Mouse (Mus musculus): Measurements from ENCODE around the gene Tubgcp3. TPM values are rescaled to one million over a fixed set of nuclear protein-coding genes. Genes with fewer than 3 reads are reported as not detected.

The Tubgcp3 gene
- polyA plus RNA-seq, 1 experiment from 2014 or later: 50.4 TPM

DNA sequence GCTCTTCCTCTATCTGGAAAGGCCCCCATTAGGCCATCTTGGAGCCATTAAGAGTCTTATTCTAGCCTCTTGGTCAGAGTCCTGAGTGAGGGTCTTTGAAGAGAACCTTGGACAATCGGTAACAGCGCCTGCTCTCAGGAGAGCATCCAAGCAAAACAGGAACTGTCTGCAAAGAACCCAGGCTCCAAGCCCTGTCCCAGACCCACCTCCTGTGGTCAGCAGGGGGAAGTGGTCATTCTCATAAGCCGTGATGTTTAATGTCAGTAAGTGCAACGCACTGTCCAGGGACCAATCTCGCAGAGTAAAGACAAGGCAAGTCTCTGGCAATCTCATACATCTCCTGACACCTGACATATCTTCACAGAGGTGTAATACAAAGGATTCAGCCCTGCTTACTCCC lies 96.0 kb downstream of the Tubgcp3 start:
- WGBS: 87% methylated on average over 5 of the region's 5 CpGs
- Histone ChIP-seq H3K27ac (no peak overlapping the region), H3K36me3 (no peaks in the 10 kb centered on the region), H3K4me1 (no peaks in the 10 kb centered on the region), H3K27me3 (replicated peaks) (0 out of 2 replicates have a peak, but pooled peaks cover 6% of the 10 kb centered on the region), H3K9ac (no peak overlapping the region), H3K4me3 (no peak overlapping the region), H3K4me2 (replicated peaks) (no peak overlapping the region), H3K9me3 (no peaks in the 10 kb centered on the region)
- ATAC-seq (ENCODE audit: low FRiP score, low read depth): no peak

- no peak for ATAC-seq (ENCODE audit: low FRiP score, low read depth)
- Histone ChIP-seq H3K27me3 (replicated peaks) (0 out of 2 replicates have a peak, but pooled peaks cover 6% of the 10 kb centered on the region), H3K9ac (no peak within 1 kb of the TSS), H3K36me3 (no peaks in the 10 kb centered on the region), H3K9me3 (no peaks in the 10 kb centered on the region), H3K27ac (no peak within 1 kb of the TSS), H3K4me3 (no peak within 1 kb of the TSS), H3K4me2 (replicated peaks) (no peak within 1 kb of the TSS), H3K4me1 (no peaks in the 10 kb centered on the region)
- WGBS: 81% methylated on average over 14 of the region's 14 CpGs
Observed at GRCm38 (mm10) chr8:12572814-12573534, 99.1 kb downstream of the Tubgcp3 start, which contains the start of gene Spaca7. Gene Spaca7 (plus strand): TSS chr8:12573029.

DNA sequence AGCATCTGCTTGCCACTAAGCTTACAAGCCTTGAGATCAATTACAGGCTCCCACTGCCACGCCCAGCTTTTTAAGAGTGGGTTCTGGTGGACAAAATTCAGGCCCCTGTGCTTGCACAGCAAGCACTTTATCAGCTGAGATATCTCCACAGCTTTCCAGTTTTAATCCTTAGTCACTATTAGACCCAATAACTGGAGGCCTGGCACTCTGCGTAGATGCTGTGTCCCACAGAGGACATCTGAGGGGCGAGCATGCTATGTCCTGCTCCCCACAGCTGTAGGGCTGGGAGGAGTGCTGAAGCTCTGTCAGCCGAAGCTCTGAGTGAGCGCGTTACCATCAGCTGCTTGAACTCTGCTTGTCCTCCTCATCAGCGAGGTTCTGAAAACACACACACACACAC lies 105.5 kb downstream of the Tubgcp3 start:
- H3K9ac ChIP-seq: no peak overlapping the region
- peaks cover 17% of the 10 kb centered on the region for H3K27me3 ChIP-seq (replicated peaks)
- no peak overlapping the region for H3K4me2 ChIP-seq (replicated peaks)
- no peak overlapping the region for H3K27ac ChIP-seq
- no peaks in the 10 kb centered on the region for H3K4me1 ChIP-seq
- WGBS: 54% methylated on average over 7 of the region's 7 CpGs
- no peaks in the 10 kb centered on the region for H3K9me3 ChIP-seq
- ATAC-seq (ENCODE audit: low FRiP score, low read depth): no peak
- no peaks in the 10 kb centered on the region for H3K36me3 ChIP-seq
- H3K4me3 ChIP-seq: no peak overlapping the region

- no peak overlapping the region for H3K4me3 ChIP-seq
- no peak overlapping the region for H3K9ac ChIP-seq
- no peaks in the 10 kb centered on the region for H3K36me3 ChIP-seq
- no peaks in the 10 kb centered on the region for H3K9me3 ChIP-seq
- no peak for ATAC-seq (ENCODE audit: low FRiP score, low read depth)
- no peak overlapping the region for H3K4me2 ChIP-seq (replicated peaks)
- H3K27ac ChIP-seq: no peak overlapping the region
- no peaks in the 10 kb centered on the region for H3K4me1 ChIP-seq
- H3K27me3 ChIP-seq (replicated peaks): peaks cover 23% of the 10 kb centered on the region
- WGBS: 61% methylated on average over 10 of the region's 10 CpGs
Observed at GRCm38 (mm10) chr8:12565488-12565887, 106.6 kb downstream of the Tubgcp3 start.

- Histone ChIP-seq H3K4me3 (no peak overlapping the region), H3K4me1 (no peaks in the 10 kb centered on the region), H3K9ac (no peak overlapping the region), H3K27ac (no peak overlapping the region), H3K4me2 (replicated peaks) (no peak overlapping the region), H3K27me3 (replicated peaks) (peaks cover 35% of the 10 kb centered on the region), H3K9me3 (no peaks in the 10 kb centered on the region), H3K36me3 (no peaks in the 10 kb centered on the region)
- ATAC-seq (ENCODE audit: low FRiP score, low read depth): no peak
- WGBS: 7% methylated on average over 4 of the region's 4 CpGs
Observed at GRCm38 (mm10) chr8:12564307-12564706, 107.7 kb downstream of the Tubgcp3 start.

Small RNA genes within 50 kb of the gene (microRNA-seq; reads per million reads assigned to microRNA genes)
- not detected for gene Gm26483

Other genes with a start within 250 kb of the Tubgcp3 start
- not detected in 2 replicates for gene Spaca7, start 99.2 kb downstream of the Tubgcp3 start, polyA plus RNA-seq (2016; fragmentation: Nextera tagmentation; extraction: Ambion mirVana)
- gene Atp11a, start 84.8 kb upstream of the Tubgcp3 start, polyA plus RNA-seq (2016; fragmentation: Nextera tagmentation; extraction: Ambion mirVana): 14.2 and 19.6 TPM in 2 replicates
- 97.0 and 98.9 TPM in 2 replicates for gene Mcf2l, start 201.6 kb upstream of the Tubgcp3 start, polyA plus RNA-seq (2016; fragmentation: Nextera tagmentation; extraction: Ambion mirVana)

All from neural tube, embryonic 12.5 days (tissue).